In genomic region chr14:52279747-52280120, GRCm38 (mm10) we compare ENCODE assay signal across 8 mouse cellular contexts. TPM values are rescaled to one million over a fixed set of nuclear protein-coding genes. Genes with fewer than 3 reads are reported as not detected.
DNase-seq lines count a peak whose midpoint lies in the region; ATAC-seq lines count a peak whose summit lies in the region.

No protein-coding gene starts in this region.

- peaks cover 8% of the 10 kb centered on the region for H3K36me3 ChIP-seq in heart, embryonic 15.5 days
- no peaks in the 10 kb centered on the region for H3K36me3 ChIP-seq in hindbrain, embryonic 11.5 days (ENCODE audit: control insufficient read depth, insufficient read depth, low read length)
- H3K36me3 ChIP-seq in midbrain, embryonic 11.5 days (ENCODE audit: control insufficient read depth, insufficient read depth, low read length): no peaks in the 10 kb centered on the region

- no peaks in the 10 kb centered on the region for H3K9me3 ChIP-seq in heart, embryonic 15.5 days (replicated peaks)
- no peaks in the 10 kb centered on the region for H3K9me3 ChIP-seq in hindbrain, embryonic 11.5 days (ENCODE audit: control insufficient read depth, low read length)
- no peaks in the 10 kb centered on the region for H3K9me3 ChIP-seq in midbrain, embryonic 11.5 days (ENCODE audit: control insufficient read depth, low read length)

- H3K4me2 ChIP-seq in heart, embryonic 15.5 days: peak overlapping the region; percentile 75
- H3K4me2 ChIP-seq in hindbrain, embryonic 11.5 days (replicated peaks; ENCODE audit: low read depth, low read length): peak overlapping the region; percentile 59
- H3K4me2 ChIP-seq in midbrain, embryonic 11.5 days: peak overlapping the region; percentile 77

- H3K9ac ChIP-seq in heart, embryonic 15.5 days: peak overlapping the region; percentile 85
- H3K9ac ChIP-seq in hindbrain, embryonic 11.5 days (ENCODE audit: low read depth, low read length): peak overlapping the region; percentile 86
- peak overlapping the region; percentile 83 for H3K9ac ChIP-seq in midbrain, embryonic 11.5 days (ENCODE audit: low read length)

- peak overlapping the region; percentile 90 for H3K27ac ChIP-seq in heart, embryonic 15.5 days
- H3K27ac ChIP-seq in hindbrain, embryonic 11.5 days (ENCODE audit: low read depth, low read length): peak overlapping the region; percentile 75
- peak overlapping the region; percentile 51 for H3K27ac ChIP-seq in midbrain, embryonic 11.5 days (ENCODE audit: low read depth, low read length)

- WGBS in heart, embryonic 15.5 days: under 1% methylated on average over 21 of the region's 21 CpGs
- WGBS in hindbrain, embryonic 11.5 days: under 1% methylated on average over 19 of the region's 21 CpGs
- WGBS in midbrain, embryonic 11.5 days: under 1% methylated on average over 21 of the region's 21 CpGs

- peaks cover 11% of the 10 kb centered on the region for H3K4me1 ChIP-seq in heart, embryonic 15.5 days (replicated peaks)
- H3K4me1 ChIP-seq in hindbrain, embryonic 11.5 days (replicated peaks; ENCODE audit: control insufficient read depth, insufficient read depth, low read length): peaks cover 3% of the 10 kb centered on the region; the same call in 1 of the 2 replicates
- peaks cover 3% of the 10 kb centered on the region; the same call in 1 of the 2 replicates for H3K4me1 ChIP-seq in midbrain, embryonic 11.5 days (ENCODE audit: control insufficient read depth, insufficient read depth, low read length)

- H3K4me3 ChIP-seq in heart, embryonic 15.5 days: peak overlapping the region; percentile 96
- peak overlapping the region; percentile 91 for H3K4me3 ChIP-seq in hindbrain, embryonic 11.5 days (ENCODE audit: low read depth, low read length)
- H3K4me3 ChIP-seq in midbrain, embryonic 11.5 days (ENCODE audit: low read depth, low read length): peak overlapping the region; percentile 84

- no peaks in the 10 kb centered on the region for H3K27me3 ChIP-seq in heart, embryonic 15.5 days
- no peaks in the 10 kb centered on the region for H3K27me3 ChIP-seq in hindbrain, embryonic 11.5 days (ENCODE audit: control insufficient read depth, insufficient read depth, low read length)
- H3K27me3 ChIP-seq in midbrain, embryonic 11.5 days (ENCODE audit: control insufficient read depth, insufficient read depth, low read length): no peaks in the 10 kb centered on the region

- DNase-seq in heart, adult 8-10 months (ENCODE audit: low spot score): no peak
- DNase-seq in Muller cell, postnatal 12 days (ENCODE audit: inconsistent ontology term): peak; percentile 71
- DNase-seq in hindbrain, embryonic 11.5 days (ENCODE audit: low spot score): no peak
- no peak for DNase-seq in midbrain, embryonic 11.5 days (ENCODE audit: low spot score, missing footprints)
- DNase-seq in frontal cortex, postnatal 14 days (ENCODE audit: low spot score in 2 of 2): no peak
- DNase-seq in retina, embryonic 14.5 days (ENCODE audit: low spot score): no peak
- no peak for DNase-seq in urinary bladder, postnatal 25 days (ENCODE audit: low spot score)

- ATAC-seq in heart, embryonic 15.5 days (replicated peaks; ENCODE audit: insufficient number of reproducible peaks, insufficient read depth, low FRiP score, low read depth): no peak; the same call in 1 of the 2 replicates
- peak; percentile 50; the same call in 1 of the 2 replicates for ATAC-seq in hindbrain, embryonic 11.5 days (ENCODE audit: low FRiP score)
- ATAC-seq in midbrain, embryonic 11.5 days (ENCODE audit: low FRiP score): peak; percentile 41

RNA-seq across cellular contexts. Expression of gene Rab2b, which starts 0.4 kb away (rescaled TPM):
- 12.8 and 16.6 TPM in 2 replicates for polyA plus RNA-seq in heart, embryonic 15.5 days (2015; fragmentation: Nextera tagmentation; extraction: Ambion mirVana)
- 1 to 10 TPM; 3.8 to 5.6 (median 5.4) TPM for total RNA-seq in heart, adult 8-10 months (2022)
- polyA plus RNA-seq in hindbrain, embryonic 11.5 days (2014; fragmentation: Nextera tagmentation; extraction: Ambion mirVana): 44.1 and 45.2 TPM in 2 replicates
- polyA plus RNA-seq in midbrain, embryonic 11.5 days (2014; fragmentation: Nextera tagmentation; extraction: Ambion mirVana): 39.1 and 41.9 TPM in 2 replicates

RNA-seq across cellular contexts. Expression of gene Tox4, which starts 0.8 kb away (rescaled TPM):
- 29.3 and 34.0 TPM in 2 replicates for polyA plus RNA-seq in heart, embryonic 15.5 days (2015; fragmentation: Nextera tagmentation; extraction: Ambion mirVana)
- total RNA-seq in heart, adult 8-10 months (2022): 10 to 100 TPM; 32.9 to 37.8 (median 34.8) TPM
- polyA plus RNA-seq in hindbrain, embryonic 11.5 days (2014; fragmentation: Nextera tagmentation; extraction: Ambion mirVana): 55.3 and 60.1 TPM in 2 replicates
- polyA plus RNA-seq in midbrain, embryonic 11.5 days (2014; fragmentation: Nextera tagmentation; extraction: Ambion mirVana): 50.6 and 51.2 TPM in 2 replicates

RNA-seq across cellular contexts. Expression of gene Chd8, which starts 22.2 kb away (rescaled TPM):
- polyA plus RNA-seq in heart, embryonic 15.5 days (2015; fragmentation: Nextera tagmentation; extraction: Ambion mirVana): 17.2 and 22.1 TPM in 2 replicates
- 10 to 100 TPM; 26.8 to 42.5 (median 37.7) TPM for total RNA-seq in heart, adult 8-10 months (2022)
- 54.9 and 62.3 TPM in 2 replicates for polyA plus RNA-seq in hindbrain, embryonic 11.5 days (2014; fragmentation: Nextera tagmentation; extraction: Ambion mirVana)
- polyA plus RNA-seq in midbrain, embryonic 11.5 days (2014; fragmentation: Nextera tagmentation; extraction: Ambion mirVana): 46.7 and 52.5 TPM in 2 replicates

RNA-seq across cellular contexts. Expression of gene Mettl3, which starts 25.2 kb away (rescaled TPM):
- 23.5 and 29.7 TPM in 2 replicates for polyA plus RNA-seq in heart, embryonic 15.5 days (2015; fragmentation: Nextera tagmentation; extraction: Ambion mirVana)
- 10 to 100 TPM; 13.9 to 19.3 (median 16.3) TPM for total RNA-seq in heart, adult 8-10 months (2022)
- 46.0 and 48.7 TPM in 2 replicates for polyA plus RNA-seq in hindbrain, embryonic 11.5 days (2014; fragmentation: Nextera tagmentation; extraction: Ambion mirVana)
- 48.2 and 52.2 TPM in 2 replicates for polyA plus RNA-seq in midbrain, embryonic 11.5 days (2014; fragmentation: Nextera tagmentation; extraction: Ambion mirVana)

RNA-seq across cellular contexts. Expression of gene Sall2, which starts 48.8 kb away (rescaled TPM):
- 4.8 and 7.3 TPM in 2 replicates for polyA plus RNA-seq in heart, embryonic 15.5 days (2015; fragmentation: Nextera tagmentation; extraction: Ambion mirVana)
- total RNA-seq in heart, adult 8-10 months (2022): 1 to 10 TPM; 1.4 to 1.6 (median 1.4) TPM
- polyA plus RNA-seq in hindbrain, embryonic 11.5 days (2014; fragmentation: Nextera tagmentation; extraction: Ambion mirVana): 37.7 and 45.0 TPM in 2 replicates
- polyA plus RNA-seq in midbrain, embryonic 11.5 days (2014; fragmentation: Nextera tagmentation; extraction: Ambion mirVana): 57.4 and 65.1 TPM in 2 replicates
